Mouse (Mus musculus) ovary, adult 18-20 months (tissue): ENCODE measurements around the gene Csl.

ENCODE experiments used
- DNase-seq: peaks from one replicate; pipeline ENCODE4 v3.0.0; 2022; ENCODE audit warnings: low spot score, mixed read lengths

Gene Csl

GRCm38 (mm10) chr10:99759558-99759957 is at the start of gene Csl:
Csl (minus strand) TSS chr10:99759658.
- DNase-seq, result no peak

DNA sequence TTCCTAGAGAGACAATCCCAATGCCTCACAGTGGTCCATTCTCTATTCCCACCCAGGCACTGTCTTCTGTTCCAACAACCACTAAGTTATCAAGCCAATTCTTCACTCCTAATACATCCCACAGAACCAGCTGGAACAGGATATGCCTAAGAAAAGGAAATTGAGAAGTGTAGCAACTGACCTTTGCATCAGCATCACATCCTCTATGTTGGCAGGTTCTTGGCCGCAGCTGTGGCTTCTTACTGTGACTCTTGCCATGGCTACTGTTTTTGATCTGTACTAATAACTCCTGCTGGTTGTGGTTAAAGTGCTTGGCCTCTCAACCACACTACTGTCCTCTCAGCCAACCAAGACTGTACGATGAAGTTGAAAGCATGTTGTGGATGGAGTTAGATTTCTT is 30.0 kb upstream of the Csl start:
- no peak for DNase-seq

- DNase-seq, result no peak
These were observed 15.0 kb upstream of the Csl start for GRCm38 (mm10) chr10:99774228-99775120.

GRCm38 (mm10) chr10:99750146-99750545 is 9.3 kb downstream of the Csl start:
- DNase-seq, result no peak

DNA sequence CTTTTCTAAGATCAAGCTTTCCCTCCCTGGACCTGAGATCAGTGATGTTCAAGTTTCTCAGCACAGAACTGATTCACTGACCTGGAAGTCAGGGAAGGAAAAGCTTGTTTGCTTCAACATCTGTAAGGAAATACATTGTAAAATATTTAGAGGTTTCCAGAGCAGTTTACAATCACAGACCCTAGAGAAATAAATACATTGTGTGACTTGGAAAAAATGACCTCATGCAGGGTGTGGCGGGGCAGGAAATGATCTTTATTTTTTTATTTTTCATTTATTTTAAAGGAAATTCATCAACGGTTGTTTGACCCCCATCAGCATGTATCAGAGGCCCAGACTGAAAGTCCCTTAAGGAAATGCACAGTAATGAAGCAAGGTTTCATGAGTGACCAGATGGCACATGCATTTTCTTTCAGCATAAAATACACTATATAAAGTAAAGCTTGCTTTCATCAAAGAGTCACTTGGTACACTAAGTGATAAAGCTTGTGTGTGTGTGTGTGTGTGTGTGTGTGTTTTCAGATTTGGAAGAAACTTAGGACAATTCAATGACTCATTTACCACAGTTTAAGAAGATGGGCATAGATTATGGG is 10.7 kb downstream of the Csl start:
- DNase-seq, result no peak

DNA sequence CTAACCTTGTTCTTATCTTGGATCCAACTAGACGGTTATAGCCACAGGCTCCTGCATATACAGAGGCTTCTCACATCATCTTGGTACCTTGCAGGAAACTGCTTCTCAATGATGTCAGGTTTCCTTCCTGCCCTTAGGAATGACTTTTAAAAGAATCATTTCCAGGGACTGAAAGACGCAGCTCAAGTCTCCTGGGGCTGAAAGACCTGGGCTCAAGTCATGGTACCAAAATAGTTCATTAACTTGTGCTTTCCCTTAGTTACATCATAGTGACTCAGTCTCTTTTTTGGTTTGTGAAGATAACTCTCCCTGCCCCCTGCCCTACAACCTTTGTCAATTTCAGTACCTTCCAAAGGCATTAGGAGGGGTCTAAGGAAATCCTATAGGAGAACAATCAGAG is 11.4 kb downstream of the Csl start:
- no peak for DNase-seq

GRCm38 (mm10) chr10:99741609-99742280 is 17.7 kb downstream of the Csl start:
- DNase-seq, result no peak

- DNase-seq, result no peak
These were observed 46.3 kb downstream of the Csl start for GRCm38 (mm10) chr10:99713129-99713528.

DNA sequence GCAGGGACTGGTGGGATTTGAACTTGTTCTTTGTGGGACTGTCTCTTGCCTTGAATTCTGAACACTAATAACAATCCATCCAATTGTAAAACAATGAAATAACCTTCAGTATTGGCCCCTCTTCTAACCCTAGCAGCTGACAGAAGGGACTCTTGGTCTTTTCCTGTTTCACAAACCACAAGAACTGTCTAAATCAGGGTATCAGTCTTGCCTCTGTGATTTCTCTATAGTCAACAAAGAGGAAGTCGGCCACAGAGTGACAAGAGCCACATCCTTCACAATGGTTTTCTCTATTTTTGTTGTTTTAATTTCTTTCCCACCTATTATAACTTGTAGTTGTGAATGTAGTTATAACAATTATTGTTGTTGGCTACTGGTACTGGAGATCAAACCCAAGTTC is 47.9 kb downstream of the Csl start:
- DNase-seq, result no peak
